Mouse (Mus musculus) T-cell, adult 2 months (primary cell): ENCODE measurements around the gene Sez6l.

ENCODE experiments used
- DNase-seq: peaks from one replicate; pipeline ENCODE4 v3.0.0; 2022; ENCODE audit warnings: low spot score

Sez6l gene

GRCm38 (mm10) chr5:112384805-112385472 is 192.0 kb downstream of the Sez6l start:
- peak; percentile 34 for DNase-seq

GRCm38 (mm10) chr5:112382641-112383330 is 194.2 kb downstream of the Sez6l start:
- DNase-seq, result no peak

GRCm38 (mm10) chr5:112382042-112382441 is 194.9 kb downstream of the Sez6l start:
- DNase-seq, result no peak

GRCm38 (mm10) chr5:112381154-112381553 is 195.8 kb downstream of the Sez6l start:
- no peak for DNase-seq

GRCm38 (mm10) chr5:112378716-112379115 is 198.3 kb downstream of the Sez6l start:
- DNase-seq, result no peak

- DNase-seq, result no peak
Measured at GRCm38 (mm10) chr5:112377380-112377779, 199.6 kb downstream of the Sez6l start.

- DNase-seq, result no peak
Measured at GRCm38 (mm10) chr5:112376111-112376510, 200.9 kb downstream of the Sez6l start.

GRCm38 (mm10) chr5:112371933-112372332 is 205.1 kb downstream of the Sez6l start:
- no peak for DNase-seq

GRCm38 (mm10) chr5:112370236-112370813 is 206.7 kb downstream of the Sez6l start:
- no peak for DNase-seq

GRCm38 (mm10) chr5:112369326-112369725 is 207.7 kb downstream of the Sez6l start:
- no peak for DNase-seq
